Mouse (Mus musculus) CD4-positive helper T cell, adult 2 months (primary cell): ENCODE data around the gene Samd11.

Experiments
- DNase-seq: peaks from one replicate; pipeline ENCODE4 v3.0.0-alpha.2; 2012; ENCODE audit warnings: low read depth, missing footprints, low spot score

The Samd11 gene

DNA sequence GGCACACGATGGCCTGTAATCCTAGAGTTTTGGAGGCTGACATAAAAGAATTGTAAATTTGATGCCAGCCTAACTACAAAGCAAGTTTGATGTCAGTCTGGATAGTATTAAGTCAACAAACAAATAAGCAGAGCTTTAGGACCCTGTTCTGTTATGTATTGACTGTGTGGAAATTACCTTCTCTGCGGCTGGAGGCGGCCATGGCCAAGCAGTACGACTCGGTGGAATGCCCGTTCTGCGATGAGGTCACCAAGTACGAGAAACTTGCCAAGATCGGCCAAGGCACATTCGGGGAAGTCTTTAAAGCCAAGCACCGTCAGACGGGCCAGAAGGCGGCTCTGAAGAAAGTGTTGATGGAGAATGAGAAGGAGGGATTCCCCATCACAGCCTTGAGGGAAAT lies 42.3 kb downstream of the Samd11 start:
- no peak for DNase-seq

- no peak for DNase-seq
Observed at GRCm38 (mm10) chr4:156209963-156210635, 45.4 kb downstream of the Samd11 start.

GRCm38 (mm10) chr4:156208872-156209271 lies 46.6 kb downstream of the Samd11 start:
- DNase-seq = no peak

GRCm38 (mm10) chr4:156203413-156204131 lies 51.9 kb downstream of the Samd11 start:
- no peak for DNase-seq

GRCm38 (mm10) chr4:156203001-156203412 lies 52.5 kb downstream of the Samd11 start, which contains the start of gene AW011738:
AW011738 (plus strand) TSS chr4:156203304.
- peak; percentile 94 for DNase-seq

GRCm38 (mm10) chr4:156202462-156202893 lies 53.0 kb downstream of the Samd11 start:
- no peak for DNase-seq

- peak; percentile 88 for DNase-seq
Observed at GRCm38 (mm10) chr4:156200623-156201475, 54.6 kb downstream of the Samd11 start, which contains the start of gene Isg15. Isg15 (minus strand) TSS chr4:156200818.

- DNase-seq = peak; percentile 77
Observed at GRCm38 (mm10) chr4:156197829-156198205, 57.6 kb downstream of the Samd11 start.

- peak; percentile 69 for DNase-seq
Observed at GRCm38 (mm10) chr4:156197131-156197828, 58.2 kb downstream of the Samd11 start, which contains the start of gene Agrn. Agrn (minus strand) TSS chr4:156197488.
